Mouse (Mus musculus) CD4-positive naive resting alpha-beta T cell, adult 76 days (primary cell): Measurements from ENCODE around the gene Noa1. TPM values are rescaled to one million over a fixed set of nuclear protein-coding genes. Genes with fewer than 3 reads are reported as not detected.

ENCODE experiments used
- total RNA-seq: library from RNA; stranded (reverse); gene quantifications from one replicate; pipeline ENCODE4 v1.2.4, GENCODE M21; 2023

Gene Noa1
- total RNA-seq: 14.3 TPM

DNA sequence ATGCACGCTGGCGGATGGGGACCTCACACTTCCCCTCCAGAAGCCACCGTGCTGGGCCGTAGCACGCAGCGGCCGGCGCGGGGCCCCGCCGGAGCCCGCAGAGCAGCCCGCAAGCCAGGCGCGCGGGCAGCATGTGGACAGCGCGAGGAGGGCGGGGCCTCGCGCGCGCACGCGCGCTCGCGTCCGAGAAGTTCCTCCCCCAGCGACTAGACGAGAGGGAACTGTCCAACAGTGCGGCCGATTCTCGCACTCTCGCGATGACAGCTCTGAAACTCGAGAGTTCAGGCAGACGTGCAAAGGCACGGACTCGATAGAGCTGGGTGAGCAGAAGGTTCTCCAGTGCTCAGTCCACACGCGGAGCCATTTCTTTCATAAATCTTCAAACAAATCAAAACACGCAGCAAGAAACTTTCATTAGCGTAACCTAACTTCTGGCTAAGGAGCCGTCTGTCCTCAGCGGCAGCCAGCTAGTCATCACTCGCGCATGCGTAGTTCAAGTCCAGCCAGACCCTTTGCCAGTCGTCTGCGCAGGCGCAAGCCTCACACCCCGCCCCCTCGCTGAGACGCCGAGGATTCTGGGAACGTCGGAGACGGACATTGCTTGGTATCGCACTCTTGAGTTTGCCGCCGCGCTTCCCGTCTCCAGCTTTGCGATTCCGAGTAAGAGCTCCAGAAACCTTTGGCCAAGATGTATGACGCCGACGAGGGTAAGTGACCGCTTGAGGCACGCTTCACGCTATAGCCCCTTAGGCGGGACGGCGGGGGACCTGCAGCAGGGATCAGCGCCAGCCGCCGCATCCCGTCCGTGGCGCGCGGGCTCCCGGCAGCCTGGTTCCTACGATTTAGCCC is at the start of gene Noa1, which contains the start of gene Polr2b:
Noa1 (minus strand) TSS at position 161 of the 849 bp plus-strand sequence.
Polr2b (plus strand) TSS at position 224 of the 849 bp plus-strand sequence.

DNA sequence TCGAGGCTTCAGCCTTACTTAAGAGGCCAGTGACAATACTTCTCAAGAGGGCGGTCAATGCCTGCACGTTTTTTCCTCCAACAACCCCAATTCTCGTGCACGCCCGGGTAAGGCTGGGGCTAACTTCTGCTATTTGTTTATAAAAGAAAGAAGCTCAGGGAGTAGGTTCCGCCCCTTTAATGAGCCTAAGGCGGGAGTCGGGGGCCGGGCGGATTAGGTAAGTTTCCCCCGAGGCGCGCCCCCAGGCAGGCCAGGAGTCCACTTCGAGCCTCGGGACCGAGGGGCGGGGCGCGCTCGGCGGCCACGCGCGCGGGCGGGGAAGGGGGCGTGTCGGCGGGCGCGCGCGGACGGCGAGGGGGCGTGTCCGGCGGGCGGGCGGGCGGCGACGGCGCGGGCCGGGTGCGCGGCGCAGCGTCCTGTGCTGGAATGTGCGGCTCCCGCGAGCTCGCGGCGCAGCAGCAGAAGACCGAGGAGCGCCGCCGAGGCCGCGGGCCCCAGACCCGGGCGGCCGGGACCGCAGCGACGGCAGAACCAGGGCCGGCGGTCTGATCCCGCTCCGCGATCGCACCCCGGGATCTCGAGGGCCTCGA is 44.7 kb downstream of the Noa1 start, which contains the start of gene Rest:
Rest (plus strand) TSS at position 411 of the 590 bp plus-strand sequence.

Other genes starting within 250 kb of the Noa1 start
- 12.5 TPM for gene Hopx, start 195.0 kb downstream of the Noa1 start, total RNA-seq
- not detected for gene Spink2, start 98.6 kb downstream of the Noa1 start, total RNA-seq
- gene Rest, start 44.6 kb downstream of the Noa1 start, total RNA-seq: 31.7 TPM
- gene Polr2b, start 63 bp upstream of the Noa1 start, total RNA-seq: 41.6 TPM
- 3.5 TPM for gene Igfbp7, start 98.0 kb upstream of the Noa1 start, total RNA-seq